Mouse (Mus musculus): ENCODE measurements around the gene Map3k13.
"Not testable (repeated sequence)": the region's sequence is repeated elsewhere in the genome, so short reads cannot be mapped to it uniquely, and the experiment has no call there.

The Map3k13 gene

DNA sequence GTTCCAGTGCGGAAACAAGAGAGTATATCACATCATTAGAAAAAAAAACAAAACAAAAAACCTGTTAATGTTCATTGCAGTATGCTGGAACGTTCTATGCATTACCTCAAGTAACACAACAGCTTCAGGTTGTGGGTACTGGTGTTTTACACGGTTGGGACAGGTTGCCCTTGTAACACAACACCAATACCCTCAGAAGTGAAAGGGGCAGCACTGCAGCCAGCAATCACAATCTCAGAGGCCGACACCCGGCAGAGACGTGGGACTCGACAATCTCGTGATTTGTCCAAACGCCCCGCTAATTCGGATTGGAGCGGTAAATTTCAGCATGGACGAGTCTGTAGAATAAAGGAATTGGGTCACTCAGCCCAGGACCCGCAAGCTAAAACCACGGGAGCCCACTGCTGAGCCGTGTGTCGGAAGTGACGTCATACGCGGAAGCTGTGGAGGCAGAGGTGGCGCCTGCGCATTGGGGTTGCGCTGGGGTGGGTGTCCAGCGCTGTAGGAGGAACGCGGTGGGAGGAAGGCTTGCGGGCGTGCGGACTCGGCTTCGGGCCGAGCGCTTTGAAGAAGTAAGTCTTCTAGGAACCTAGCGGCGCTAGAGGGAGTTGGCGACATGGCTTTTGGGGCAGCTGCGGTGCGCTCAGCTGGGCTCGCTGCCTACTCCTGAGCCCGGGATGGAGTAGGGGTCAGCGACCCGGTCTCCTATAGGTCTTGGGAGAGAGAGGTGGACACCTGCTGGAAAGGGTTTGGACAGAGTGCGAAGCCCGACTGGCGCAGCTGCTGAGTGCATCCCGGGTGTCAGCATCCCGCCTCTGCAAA lies at the start of gene Map3k13:
Gene Map3k13 (plus strand): TSS at position 472 of the 822 bp plus-strand sequence.
- DNase-seq (ENCODE audit: low spot score), result peak; percentile 94

DNA sequence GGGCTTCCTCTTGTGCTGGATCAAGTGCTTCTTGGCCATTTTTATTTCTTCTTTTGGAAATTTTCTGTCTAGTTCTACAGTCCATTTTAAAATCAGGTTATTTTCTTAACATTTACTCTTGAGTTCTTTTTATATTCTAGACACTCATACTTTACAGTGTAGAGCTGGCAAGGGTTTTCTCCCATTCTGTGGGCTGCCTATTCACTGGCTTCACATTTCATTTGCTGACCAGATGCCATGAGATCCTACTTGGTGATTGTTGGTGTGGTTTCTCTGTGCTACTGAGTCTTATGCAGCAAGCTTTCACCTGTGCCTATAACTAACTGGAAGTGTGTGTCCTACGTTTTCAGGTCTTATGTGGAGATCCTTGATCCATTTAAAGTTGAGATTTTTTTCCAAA lies 35.7 kb upstream of the Map3k13 start:
- no peak for DNase-seq (ENCODE audit: low spot score)

DNA sequence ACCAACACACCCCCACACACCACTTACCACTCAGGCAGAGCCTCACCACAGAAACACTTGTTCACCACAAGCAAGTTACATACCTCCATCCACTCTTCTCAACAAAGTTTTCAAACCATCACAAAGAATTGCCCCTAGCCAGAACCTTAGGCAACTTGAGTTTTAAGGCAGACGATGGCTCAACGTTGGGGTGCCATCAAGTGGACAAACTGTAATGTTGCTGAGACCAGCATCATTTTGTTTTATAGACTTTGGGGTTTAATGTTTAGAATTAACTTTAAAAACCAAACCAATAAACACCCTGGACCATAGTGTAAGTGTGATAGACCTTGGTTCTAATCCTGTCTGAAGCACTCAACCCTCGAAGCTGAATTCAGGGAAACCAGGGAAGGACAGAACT lies 25.9 kb upstream of the Map3k13 start:
- no peak for DNase-seq (ENCODE audit: low spot score)

DNA sequence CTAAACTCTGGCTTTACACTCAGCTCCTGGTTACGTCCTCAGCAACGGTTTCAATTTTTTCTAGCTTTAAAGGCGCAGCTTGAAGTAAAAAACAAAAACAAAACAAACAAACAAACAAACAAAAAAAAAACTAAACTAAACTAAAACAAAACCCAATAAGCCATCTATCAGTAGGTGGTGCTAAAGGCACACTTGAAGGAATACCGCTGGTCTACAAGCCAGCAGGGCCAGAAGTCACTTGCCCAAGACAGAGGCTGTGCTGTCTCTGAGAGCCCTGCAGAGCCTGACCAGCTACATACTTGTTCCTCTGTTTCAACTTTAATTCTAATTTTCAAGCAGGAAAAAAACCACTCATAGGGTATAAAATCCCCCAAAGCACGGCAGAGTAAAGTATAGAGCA lies 24.5 kb upstream of the Map3k13 start:
- DNase-seq (ENCODE audit: low spot score), result no peak

DNA sequence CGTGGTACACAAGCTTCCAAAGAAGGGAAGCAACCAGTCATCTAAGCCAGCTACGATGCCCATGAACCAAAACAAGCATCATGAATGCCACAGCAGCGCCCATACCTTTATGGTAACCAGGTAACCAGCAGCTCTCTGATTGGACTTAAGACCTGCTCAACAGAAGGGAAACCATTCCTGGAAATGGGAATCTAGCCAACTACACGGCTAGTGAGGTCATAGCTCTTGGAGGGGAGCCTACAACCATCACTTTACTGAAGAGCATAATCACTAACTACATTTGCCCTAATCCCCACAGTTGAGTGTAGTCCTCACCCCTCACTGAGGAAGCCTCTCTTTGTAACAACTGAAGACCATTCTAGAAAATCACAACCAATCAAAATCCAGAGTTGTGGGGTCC lies 19.4 kb upstream of the Map3k13 start:
- DNase-seq (ENCODE audit: low spot score), result no peak

DNA sequence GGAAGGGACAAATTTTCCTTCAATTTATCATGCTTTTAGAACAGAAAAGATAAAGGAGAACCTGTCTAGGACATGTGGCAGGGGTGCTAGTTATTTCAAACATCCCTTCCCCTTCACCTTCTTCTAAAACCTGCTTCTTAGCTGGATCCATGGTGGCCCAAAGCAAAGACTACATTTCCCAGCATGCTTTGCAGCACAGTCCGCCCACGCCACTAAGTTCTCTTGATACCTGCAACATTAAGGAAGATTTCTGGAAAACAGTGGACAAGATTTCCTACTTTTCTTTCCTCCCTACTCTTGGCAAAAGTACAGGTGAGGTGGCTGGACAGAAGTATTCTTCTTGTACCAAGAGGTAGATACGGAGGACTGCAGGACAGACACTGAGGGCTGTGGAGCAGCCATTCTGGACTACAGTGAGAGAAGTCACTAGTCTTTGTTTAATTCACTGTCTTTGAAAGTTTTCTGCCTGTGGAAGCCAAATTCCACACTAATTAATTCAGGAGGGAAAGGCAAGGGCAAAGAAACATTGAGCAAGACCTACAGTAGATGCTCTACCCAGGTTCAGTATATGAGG lies 15.8 kb upstream of the Map3k13 start:
- no peak for DNase-seq (ENCODE audit: low spot score)

DNA sequence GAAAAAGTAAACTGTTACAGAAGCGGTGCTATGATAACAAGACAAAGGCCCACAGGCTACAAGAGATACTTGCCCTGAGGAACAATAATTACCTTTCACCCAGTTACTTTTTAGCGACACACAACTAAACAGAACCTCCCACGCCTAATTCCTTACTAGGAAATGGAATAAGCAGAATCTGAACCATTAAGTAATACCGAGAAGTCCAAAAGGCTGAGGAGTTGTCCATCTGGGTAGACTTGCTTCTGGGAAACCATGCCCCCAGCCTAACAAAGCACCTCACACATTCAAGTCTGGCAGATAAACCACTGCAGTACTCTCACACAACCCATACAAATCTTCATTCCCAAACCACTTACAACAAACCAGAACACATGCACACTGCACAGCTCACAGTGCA lies 15.0 kb upstream of the Map3k13 start:
- DNase-seq (ENCODE audit: low spot score), result no peak

DNA sequence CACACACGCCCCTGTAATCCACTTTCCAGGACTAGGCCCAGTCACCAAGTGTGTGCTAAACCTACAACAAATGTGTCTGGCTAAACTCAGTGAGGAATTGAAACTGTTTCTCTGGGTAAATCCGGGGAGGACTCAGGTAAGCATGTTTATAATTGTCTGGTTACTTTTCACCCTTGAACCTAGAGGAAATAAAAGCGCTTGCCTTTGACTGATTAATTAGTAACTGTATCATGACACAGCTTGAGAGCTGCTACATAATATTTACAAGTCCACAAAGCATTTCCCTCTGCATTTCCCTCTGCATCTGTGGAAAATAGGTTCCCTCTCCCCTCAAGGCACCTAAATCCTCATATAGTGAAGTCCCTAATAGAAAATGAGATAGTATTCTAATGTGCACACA lies 12.9 kb upstream of the Map3k13 start:
- no peak for DNase-seq (ENCODE audit: low spot score)

DNA sequence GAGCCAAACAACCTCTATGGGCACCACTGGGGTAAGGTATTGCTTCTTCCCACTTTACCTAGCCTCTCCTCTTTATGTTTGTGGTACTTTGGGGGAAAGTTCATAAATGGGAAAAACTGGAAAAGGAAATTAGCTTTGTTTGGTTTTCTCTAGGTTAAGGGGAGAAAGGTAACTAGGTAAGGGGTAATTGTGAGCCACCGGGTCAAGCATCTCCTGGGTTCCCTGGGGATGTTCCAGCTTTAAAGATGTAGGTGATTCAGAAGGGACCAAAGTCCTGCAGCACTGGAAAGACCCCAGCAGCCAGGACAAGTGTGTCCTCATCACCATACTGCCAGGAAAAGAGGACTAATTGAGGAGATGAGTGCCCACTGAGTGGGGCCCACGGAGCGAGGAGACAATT lies 12.3 kb upstream of the Map3k13 start:
- no peak for DNase-seq (ENCODE audit: low spot score)

DNA sequence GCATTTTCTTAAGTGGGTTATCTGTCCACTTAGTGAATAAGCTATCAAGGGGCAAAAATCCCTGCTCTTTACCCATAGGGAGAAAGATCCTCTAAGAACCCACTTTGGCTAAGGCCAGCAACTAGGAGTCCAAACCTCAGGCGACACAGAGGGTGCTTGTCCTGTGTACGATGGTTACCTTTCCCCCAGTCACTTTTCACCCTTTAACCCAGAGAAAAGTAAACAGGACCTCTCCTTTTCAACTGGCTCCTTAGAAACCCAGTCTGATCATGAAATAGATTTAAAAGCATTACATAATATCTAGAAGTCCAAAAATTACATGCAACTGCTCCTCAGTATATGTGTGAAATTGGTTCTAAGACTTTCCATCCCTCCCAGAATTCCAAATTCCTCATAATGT lies 11.3 kb upstream of the Map3k13 start:
- no peak for DNase-seq (ENCODE audit: low spot score)

DNA sequence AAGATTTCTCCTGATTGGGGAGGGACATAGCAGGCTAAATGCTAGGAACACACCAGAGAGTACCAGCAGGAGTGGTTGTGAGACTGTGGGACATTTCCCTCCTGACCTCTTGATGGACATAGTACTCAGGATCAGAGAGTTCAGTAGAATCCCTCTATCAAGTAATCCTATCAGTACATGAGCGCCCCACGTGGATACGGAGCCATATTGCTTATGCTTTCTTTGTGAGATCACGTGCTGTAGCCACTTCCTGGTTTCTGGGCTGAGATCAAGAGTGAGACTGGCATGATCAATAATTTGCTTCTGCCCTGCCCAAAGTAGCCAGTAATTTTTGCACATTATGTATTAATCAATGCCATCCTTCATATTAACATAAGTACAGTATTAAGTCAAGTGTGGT lies 9.1 kb upstream of the Map3k13 start:
- DNase-seq (ENCODE audit: low spot score), result no peak

DNA sequence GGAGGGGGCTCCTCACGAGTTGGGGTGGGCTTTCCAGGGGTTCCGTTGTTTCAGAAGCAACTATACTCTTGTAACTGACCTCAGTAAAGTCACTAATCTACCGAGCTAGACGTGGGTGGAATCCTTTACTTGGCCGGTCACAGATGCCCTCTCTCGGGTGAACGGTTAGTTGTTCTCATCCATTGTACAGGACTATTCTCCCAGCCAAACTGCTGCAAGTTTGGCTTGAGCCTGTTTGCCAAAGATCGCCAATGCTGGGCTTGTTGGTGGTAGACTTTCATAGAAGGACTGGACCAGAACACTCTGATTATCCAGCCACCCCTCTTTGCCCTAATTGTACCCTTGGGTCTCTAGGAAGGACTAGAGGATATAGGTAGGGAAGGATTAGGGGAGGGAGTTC lies 7.8 kb upstream of the Map3k13 start:
- DNase-seq (ENCODE audit: low spot score), result no peak

DNA sequence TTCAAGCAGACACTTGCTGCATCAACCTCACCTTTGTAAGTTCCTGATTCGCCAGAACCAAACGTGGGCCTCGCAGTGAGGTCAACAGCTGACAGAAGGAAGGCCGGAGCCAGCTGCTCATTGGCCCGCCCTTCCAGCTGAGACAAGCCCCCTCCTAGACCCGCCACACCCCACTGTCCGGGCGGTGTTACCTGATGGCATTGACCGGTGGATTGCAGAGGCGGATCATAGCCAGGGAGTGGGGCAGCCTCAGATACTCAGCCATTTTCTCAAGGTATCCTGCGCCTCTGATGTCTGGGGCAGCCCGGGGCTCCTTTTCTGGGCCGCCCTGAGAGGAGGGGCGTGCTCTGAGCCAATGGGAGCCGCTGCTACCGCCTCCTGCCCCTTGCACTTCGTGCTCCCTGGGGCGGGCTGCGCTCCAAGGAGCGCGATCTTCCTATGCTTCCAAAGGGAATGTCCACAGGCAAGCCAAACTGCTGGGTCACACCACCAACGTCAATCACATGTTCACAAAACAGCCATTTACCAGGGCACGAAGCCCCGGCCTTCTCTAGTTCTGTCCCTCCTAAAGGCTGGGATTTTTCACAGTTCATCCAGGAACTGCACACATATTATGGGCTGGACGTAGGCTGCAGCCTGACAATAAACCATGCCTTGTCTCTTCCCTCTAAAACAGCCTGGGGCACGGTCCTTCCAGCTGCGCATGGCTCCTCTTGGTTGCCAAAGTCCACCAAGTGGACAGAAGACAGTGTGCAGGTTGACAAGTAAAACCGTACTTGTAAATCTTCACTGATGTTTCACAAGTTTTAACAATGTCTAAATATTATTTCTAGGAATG lies 6.4 kb upstream of the Map3k13 start, which contains the start of gene Ehhadh:
Gene Ehhadh (minus strand): TSS at position 292 of the 838 bp plus-strand sequence.
- peak; percentile 89 for DNase-seq (ENCODE audit: low spot score)

DNA sequence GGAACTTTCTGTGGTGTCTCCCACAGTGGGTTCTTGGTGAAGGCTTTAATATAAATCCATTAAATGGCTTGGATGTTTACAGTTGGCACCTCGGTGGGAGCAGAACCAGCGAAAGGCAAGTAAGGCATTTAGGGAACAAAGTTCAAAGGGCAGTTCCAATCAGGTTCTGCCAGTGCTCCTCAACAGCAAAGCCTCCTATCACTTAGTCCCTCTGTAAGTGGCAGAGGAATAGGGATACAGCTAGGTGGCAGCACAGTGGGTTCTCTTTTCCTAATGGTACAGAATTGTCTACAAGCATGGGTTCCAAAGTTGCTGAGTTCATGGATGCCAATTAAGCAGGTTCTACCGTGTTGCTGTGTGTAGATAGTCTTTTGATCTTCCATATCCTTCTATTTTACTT lies 5.6 kb upstream of the Map3k13 start:
- DNase-seq (ENCODE audit: low spot score), result peak; percentile 32

DNA sequence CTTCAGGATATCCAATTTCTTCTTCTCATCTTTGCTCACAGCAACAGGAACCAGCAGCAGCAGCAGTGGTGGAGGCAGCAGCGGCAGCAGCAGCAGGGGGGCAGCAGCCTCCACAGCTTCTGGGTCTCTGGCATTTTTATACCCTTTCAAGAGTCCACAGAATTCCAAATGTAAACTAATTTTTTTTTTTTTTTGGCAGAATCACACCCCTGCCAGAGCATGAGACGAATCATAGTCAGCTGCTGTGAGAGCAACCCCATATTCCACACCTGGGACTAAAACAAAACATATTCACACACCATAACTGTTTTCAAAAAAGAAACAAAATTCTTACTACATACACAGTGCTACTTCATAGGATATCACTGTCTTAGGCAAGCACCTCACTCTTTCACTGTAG lies 5.0 kb upstream of the Map3k13 start:
- no peak for DNase-seq (ENCODE audit: low spot score)

DNA sequence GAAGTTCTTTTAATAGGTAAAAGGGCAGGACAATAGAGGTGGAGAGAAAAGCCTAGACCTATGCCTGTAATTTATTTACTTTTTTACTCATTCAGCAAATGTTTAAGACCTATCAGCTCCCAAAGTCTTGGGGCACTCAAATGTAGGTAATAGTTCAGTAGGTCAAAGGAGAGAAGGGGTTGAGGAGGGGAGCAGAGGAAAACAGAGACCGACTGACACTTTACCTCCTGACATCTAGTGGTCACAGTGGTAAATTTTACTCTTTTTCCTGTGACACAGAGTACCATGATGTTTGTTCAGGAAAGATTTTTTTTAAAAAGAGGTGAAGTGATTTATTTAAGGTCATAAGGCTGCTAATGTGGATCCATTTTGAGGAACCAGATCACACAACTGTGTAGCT lies 3.7 kb upstream of the Map3k13 start:
- no peak for DNase-seq (ENCODE audit: low spot score)

DNA sequence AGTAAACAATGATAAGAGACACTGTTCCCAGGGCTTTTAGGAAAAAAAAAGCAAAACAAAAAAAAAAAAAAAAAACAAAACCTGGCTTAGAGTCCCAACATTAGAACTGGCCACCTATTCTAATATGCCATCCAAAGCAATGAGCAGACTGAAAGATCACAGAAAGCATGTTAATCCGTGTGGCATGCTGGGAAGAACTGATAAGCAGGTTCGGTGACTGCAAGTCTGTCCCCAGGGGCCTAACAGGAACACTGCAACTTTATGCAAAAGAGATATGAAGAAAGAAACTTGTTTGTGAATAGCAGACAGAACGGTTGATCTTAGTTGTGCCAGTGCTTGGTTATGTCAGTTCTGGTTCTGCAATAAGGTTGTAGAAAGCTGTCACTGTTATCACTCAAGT lies 2.4 kb upstream of the Map3k13 start:
- no peak for DNase-seq (ENCODE audit: low spot score)

DNA sequence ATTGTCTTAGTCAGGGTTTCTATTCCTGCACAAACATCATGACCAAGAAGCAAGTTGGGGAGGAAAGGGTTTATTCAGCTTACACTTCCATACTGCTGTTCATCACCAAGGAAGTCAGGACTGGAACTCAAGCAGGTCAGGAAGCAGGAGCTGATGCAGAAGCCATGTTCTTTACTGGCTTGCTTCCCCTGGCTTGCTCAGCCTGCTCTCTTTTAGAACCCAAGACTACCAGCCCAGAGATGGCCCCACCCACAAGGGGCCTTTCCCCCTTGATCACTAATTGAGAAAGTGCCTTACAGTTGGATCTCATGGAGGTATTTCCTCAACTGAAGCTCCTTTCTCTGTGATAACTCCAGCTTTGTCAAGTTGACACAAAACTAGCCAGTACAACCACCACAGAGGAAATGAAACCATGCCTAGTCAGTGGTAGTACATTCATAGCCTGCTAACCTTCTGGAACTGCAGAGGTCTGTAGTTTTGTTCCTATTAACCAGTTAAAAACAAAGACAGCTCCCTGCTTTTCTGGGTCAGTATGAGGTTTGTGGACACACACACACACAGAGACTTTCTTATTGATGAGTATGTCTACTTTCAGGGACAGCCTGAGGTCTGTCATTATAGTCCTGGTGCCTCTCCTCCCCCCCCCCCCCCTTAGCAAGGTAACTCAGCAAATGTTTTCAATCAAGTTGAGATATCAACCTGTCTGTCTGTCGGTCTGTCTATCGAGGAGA lies 901 bp upstream of the Map3k13 start:
- not testable (repeated sequence) for DNase-seq (ENCODE audit: low spot score)

DNA sequence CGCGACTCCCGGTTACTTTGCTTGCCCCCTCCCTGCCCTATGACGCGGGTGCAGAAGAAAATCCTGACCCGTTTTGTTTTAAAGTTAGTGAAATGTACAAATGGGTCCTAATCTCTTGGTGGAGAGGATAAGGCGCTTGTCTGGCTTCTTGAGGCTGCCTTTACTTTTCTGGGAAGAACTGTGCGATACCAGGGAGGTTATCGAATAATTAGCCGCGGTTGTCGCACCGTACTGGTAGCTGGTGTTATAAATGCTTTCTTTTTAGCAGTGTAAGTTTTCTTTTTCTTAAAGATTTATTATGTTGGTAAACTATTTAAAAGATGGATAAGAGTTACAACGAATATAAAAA lies 525 bp downstream of the Map3k13 start:
- no peak for DNase-seq (ENCODE audit: low spot score)

DNA sequence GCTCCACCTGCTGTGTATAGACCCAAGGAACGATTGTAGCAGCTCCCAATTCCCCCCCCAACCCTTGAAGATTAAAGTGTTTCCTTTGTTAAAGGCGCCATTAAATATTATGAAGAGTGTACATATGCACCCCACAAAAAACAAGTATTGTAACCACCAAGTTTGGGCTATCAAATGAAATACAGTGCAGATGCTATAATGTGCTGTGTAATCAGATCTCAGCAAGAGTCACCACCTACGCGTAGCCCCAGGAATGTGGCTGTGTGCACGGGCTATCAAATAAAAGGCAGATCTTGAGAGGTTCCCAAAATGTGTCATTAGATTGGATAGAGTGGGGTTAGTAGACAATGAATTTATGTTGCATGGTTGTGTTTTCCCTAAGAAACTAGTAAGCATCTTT lies 925 bp downstream of the Map3k13 start:
- no peak for DNase-seq (ENCODE audit: low spot score)

DNA sequence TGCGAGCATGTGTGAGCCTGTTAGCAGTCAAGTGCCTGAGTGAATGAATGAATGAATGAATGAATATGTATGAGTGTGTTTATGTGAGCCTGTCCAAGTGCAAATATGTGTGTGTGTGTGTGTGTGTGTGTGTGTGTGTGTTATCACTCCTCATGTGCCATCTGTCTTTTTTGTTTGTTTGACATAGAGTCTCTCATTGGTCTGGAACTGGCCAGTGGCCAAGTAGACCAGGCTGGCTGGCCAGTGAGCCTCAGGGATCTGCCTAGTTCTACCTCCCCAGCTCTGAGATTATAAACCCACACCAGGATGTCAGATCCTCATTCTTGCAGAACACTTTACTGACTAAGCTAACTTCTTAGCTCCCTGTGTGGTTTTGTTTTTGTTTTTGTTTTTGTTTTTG lies 10.1 kb downstream of the Map3k13 start:
- DNase-seq (ENCODE audit: low spot score), result no peak

DNA sequence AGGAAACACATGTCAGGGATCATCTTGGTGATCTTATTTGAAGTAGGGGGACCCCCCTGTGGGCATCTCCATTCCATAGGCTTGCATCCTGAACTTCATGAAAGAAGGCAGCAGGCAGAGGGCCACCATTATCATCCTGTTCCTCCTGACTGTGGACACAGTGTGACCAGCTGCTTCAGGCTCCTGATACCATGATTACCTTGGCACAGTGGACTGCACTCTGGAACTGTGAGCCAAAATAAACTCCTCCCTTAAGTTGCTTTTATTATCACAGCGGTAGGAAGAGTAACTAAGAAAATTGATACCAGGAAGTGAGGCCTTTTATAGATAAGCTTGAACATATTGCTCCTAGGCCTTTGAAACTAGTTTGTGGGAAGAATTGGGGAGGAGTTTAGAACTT lies 12.7 kb downstream of the Map3k13 start:
- DNase-seq (ENCODE audit: low spot score), result no peak

Data from yolk sac, embryonic 10.5 days (tissue).